Mouse (Mus musculus) small intestine, adult 2 months (tissue): ENCODE results near the gene Apba2. TPM values are rescaled to one million over a fixed set of nuclear protein-coding genes. Genes with fewer than 3 reads are reported as not detected.

Experiments
- H3K27ac ChIP-seq: fragments of 200-500 bp; 2 replicates; pipeline ENCODE4 v1.5.1; 2012; ENCODE audit warnings: low read depth, low read length, control low read depth, inconsistent platforms; ENCODE audit not compliant: insufficient read depth
- H3K27me3 ChIP-seq: fragments of 200-500 bp; 2 replicates; pipeline ENCODE4 v1.6.1; 2012; ENCODE audit warnings: mild to moderate bottlenecking, moderate library complexity, low read length, inconsistent platforms; ENCODE audit not compliant: control insufficient read depth, insufficient read depth
- H3K36me3 ChIP-seq: fragments of 200-500 bp; 2 replicates; pipeline ENCODE4 v1.6.1; 2012; ENCODE audit warnings: mild to moderate bottlenecking, low read length, control low read depth, inconsistent platforms; ENCODE audit not compliant: control insufficient read depth, insufficient read depth
- H3K4me1 ChIP-seq: fragments of 200-500 bp; 2 replicates; pipeline ENCODE4 v1.6.1; 2012; ENCODE audit warnings: low read length, inconsistent platforms, mixed read lengths; ENCODE audit not compliant: control insufficient read depth, insufficient read depth, insufficient read length
- H3K4me3 ChIP-seq: fragments of 200-500 bp; 2 replicates; pipeline ENCODE4 v1.5.1; 2012; ENCODE audit warnings: low read depth, mild to moderate bottlenecking, control low read depth, inconsistent platforms, low read length, moderate library complexity
- CTCF ChIP-seq: fragments of 200-500 bp; IDR thresholded peaks from 2 replicates; pipeline ENCODE4 v1.5.1; 2012; ENCODE audit warnings: low read depth, mild to moderate bottlenecking, control low read depth, inconsistent platforms, low read length, moderate library complexity, mixed read lengths; ENCODE audit not compliant: insufficient replicate concordance, insufficient read length; ENCODE audit errors: extremely low read depth
- POLR2A ChIP-seq: fragments of 200-500 bp; IDR thresholded peaks from 2 replicates; pipeline ENCODE4 v1.6.1; 2012; ENCODE audit warnings: low read depth, mild to moderate bottlenecking, control low read depth, inconsistent platforms, low read length, moderate library complexity
- WGBS: fragments of 180-500 bp; shearing (Covaris S2); methylation state at CpG from one replicate; pipeline ENCODE4 v1.1.7; 2018; 5-methylcytosine and 5-hydroxymethylcytosine counted together
- polyA plus RNA-seq: library from polyadenylated mRNA; depleted of rRNA; stranded (reverse); fragments of >200 nt; gene quantifications from 2 replicates; pipeline ENCODE4 v1.2.3, GENCODE M21; 2012

Apba2 gene
- polyA plus RNA-seq, 1 experiment = 3.0 TPM

DNA sequence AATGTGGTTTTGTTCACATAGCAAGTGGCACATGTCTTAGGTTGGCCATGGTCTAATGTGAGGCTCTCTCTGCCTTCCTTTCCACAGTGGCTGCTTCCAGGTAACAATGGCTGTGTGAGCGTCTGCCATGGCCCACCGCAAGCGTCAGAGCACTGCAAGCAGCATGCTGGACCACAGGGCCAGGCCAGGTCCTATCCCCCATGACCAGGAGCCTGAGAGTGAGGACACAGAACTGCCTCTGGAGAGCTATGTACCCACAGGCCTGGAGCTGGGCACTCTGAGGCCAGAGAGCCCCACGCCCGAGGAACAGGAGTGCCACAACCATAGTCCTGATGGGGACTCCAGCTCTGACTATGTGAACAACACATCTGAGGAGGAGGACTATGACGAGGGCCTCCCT is 193.4 kb downstream of the Apba2 start:
- no peak for TF ChIP-seq CTCF
- no peak for TF ChIP-seq POLR2A
- no peaks in the 10 kb centered on the region for H3K27me3 ChIP-seq
- WGBS = 86% methylated on average over 6 of the region's 6 CpGs
- H3K27ac ChIP-seq = no peak overlapping the region
- no peaks in the 10 kb centered on the region for H3K36me3 ChIP-seq
- no peaks in the 10 kb centered on the region for H3K4me1 ChIP-seq
- no peak overlapping the region for H3K4me3 ChIP-seq

DNA sequence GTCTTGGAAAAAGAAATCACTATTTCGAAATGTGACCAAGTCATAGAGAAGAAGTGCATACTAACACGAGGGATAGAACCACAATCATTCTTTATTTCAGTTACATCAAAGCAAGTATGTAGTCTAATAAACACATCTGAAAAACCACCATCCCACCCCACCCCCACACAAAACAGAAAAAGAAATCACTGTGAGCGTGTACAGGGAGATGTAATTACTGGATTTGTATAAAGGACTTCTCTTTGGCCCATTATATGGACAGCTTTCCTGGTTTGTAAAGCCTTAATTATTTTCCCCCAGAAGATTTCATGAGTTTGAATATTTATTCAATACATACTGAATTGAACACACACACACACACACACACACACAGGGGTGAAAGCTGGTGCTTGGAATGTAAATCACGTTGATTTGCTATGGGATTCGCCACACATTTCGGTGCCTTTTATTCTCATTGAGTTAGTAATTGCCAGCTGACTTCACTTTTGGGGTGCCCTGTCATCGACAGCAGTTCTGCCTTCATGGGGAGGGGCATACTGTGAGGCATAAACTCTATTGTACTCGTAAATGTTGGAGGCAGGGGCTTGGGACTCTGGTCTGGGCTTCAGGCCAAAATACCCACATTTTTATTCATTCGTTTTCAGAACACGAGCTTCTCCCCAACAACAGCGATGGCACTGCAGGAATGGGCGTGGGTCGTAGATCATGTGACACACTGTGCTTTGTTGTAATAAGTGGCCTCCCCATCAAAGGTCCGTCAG is 195.2 kb downstream of the Apba2 start:
- Histone ChIP-seq H3K27ac (no peak overlapping the region), H3K4me3 (no peak overlapping the region), H3K4me1 (no peaks in the 10 kb centered on the region), H3K36me3 (no peaks in the 10 kb centered on the region), H3K27me3 (no peaks in the 10 kb centered on the region)
- TF ChIP-seq POLR2A = no peak
- TF ChIP-seq CTCF = no peak
- 54% methylated on average over 14 of the region's 14 CpGs for WGBS

DNA sequence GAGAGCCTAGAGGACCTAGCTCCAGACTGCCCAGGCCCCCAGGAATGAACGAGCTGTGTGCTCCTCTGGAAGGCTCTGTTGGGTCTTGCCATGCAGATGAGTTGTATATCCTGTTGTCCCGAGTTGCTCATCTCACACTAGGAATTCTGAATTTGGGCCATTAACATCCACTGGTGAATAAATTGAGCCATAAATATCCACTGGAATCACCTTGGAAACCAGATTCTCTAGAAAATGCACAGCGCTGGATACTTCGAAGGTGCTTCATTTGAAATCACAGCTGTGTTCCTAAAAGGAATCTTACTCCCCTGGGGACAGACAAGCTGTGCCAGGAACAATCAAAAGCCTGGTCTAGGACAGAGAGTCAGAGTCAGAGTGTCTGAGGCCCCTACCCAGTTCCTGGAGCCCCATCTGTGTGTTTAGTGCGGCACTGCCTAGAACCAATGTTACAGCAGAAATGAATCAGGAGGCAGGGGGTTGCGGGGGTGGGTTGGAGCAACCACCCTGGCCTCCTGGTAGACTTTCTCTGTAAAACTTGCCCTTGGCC is 196.4 kb downstream of the Apba2 start:
- TF ChIP-seq CTCF = no peak
- Histone ChIP-seq H3K27me3 (no peaks in the 10 kb centered on the region), H3K27ac (no peak overlapping the region), H3K36me3 (no peaks in the 10 kb centered on the region), H3K4me1 (no peaks in the 10 kb centered on the region), H3K4me3 (no peak overlapping the region)
- 86% methylated on average over 6 of the region's 6 CpGs for WGBS

DNA sequence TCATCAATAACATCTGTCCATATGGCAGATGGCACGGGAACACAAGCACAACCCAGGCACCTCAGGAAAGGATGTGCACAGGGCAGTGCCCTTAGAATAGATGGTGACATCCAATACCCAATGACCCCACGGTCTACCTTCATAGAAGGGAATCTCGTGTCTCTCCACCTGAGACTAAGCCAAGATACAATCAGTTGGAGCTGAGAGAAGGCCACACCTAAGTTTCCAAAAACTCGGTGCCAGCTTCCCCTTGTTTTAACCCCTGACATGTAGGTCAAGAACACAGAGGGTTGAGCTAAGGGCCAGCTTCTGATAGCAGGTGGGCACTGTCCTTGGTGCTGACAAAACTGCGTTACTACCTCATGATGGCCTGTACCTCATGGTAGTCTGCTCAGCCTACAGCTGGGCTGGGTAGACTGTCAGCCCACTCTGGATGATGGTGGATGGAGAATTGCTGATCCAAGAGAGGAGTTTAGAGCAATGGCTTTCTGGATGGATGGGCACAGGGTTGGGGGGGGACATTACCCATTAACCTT is 202.6 kb downstream of the Apba2 start:
- no peak overlapping the region for H3K4me3 ChIP-seq
- 60% methylated on average over 5 of the region's 5 CpGs for WGBS
- TF ChIP-seq CTCF (no peak), POLR2A (no peak)
- H3K27me3 ChIP-seq = no peaks in the 10 kb centered on the region
- H3K4me1 ChIP-seq = no peaks in the 10 kb centered on the region
- H3K27ac ChIP-seq = no peak overlapping the region
- H3K36me3 ChIP-seq = no peaks in the 10 kb centered on the region

DNA sequence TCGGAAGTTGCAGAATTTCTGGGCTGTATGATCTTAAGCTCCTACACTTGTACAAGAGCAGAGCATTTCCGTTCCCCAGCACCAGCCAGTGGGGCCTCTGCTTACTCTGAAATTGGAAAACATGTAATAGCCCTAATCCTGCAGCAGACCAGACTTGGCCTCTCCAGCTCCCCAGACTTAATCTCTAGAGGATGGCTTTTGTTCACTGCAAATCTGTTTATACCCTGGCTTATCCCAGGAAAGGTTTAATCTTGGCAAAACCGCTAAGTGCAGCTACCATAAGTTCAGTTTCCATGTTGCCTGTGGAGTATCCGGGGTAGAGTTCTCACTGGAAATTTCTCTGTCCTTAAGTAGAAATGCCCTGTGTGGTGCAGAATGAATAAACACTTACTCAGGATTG is 206.7 kb downstream of the Apba2 start:
- no peaks in the 10 kb centered on the region for H3K27me3 ChIP-seq
- no peaks in the 10 kb centered on the region for H3K36me3 ChIP-seq
- TF ChIP-seq POLR2A = no peak
- TF ChIP-seq CTCF = no peak
- 84% methylated on average over 4 of the region's 4 CpGs for WGBS
- H3K4me3 ChIP-seq = no peak overlapping the region
- H3K27ac ChIP-seq = no peak overlapping the region
- H3K4me1 ChIP-seq = no peaks in the 10 kb centered on the region

DNA sequence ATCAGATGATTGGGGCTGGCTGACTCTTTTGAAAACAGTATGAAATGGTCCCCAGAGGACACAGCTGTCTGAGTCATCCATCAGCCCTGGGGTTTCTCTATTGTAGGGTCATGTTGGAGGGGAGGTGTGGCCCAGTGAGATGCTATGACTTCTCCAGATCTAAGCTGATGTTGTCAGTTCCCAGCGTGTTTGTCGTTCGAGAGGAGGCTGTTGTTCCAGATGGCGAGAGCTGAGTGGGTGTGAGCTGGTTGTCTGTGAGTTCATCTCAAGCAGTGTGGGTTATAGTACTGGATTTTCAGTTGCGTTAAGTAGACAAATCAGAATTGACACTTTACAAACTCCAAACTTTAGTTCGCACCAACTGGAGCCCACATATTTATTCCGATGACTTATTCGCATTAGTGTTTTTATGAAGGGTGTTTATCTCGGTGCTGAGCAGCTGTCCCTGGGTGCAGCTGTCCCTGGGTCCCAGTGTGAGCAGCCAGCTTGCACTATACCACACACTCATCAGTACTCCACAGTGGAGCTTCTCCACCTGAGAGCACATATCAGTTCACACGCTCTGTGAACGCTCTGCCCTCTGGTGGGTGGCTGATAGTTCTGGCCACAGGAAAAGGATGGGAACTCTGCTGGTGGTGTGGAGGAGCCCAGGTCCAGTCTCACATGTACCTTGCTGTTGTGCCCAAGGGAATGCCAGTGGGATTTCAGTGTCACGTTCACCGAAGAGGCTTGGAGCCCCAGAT is 208.2 kb downstream of the Apba2 start:
- Histone ChIP-seq H3K36me3 (no peaks in the 10 kb centered on the region), H3K27me3 (no peaks in the 10 kb centered on the region), H3K4me3 (no peak overlapping the region), H3K27ac (no peak overlapping the region), H3K4me1 (no peaks in the 10 kb centered on the region)
- WGBS = 80% methylated on average over 13 of the region's 13 CpGs
- TF ChIP-seq CTCF (no peak), POLR2A (no peak)

DNA sequence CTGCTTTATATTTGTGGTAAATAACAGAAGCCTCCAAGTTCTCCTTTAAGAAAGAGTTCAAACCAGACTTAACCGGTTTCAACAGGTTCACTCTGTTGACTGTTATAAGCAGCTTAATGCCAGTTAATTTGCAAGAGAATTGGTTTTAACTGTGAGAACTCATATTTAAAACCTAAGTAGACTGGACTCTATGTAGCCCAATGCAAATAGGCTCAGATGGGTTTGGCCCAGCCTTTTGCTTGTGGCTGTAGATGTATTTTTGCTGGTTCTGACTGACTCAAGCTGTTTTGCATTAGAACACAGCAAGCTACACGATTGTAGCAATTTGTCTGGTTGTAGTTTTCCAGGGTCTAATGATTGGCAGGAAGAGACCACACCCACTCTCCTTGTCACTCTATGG is 214.8 kb downstream of the Apba2 start:
- no peak overlapping the region for H3K27ac ChIP-seq
- H3K4me1 ChIP-seq = no peaks in the 10 kb centered on the region
- WGBS = 73% methylated on average over 2 of the region's 2 CpGs

More for the DNA sequence above, 214.8 kb downstream of the Apba2 start:
- H3K27me3 ChIP-seq = no peaks in the 10 kb centered on the region
- no peaks in the 10 kb centered on the region for H3K36me3 ChIP-seq
- no peak for TF ChIP-seq CTCF
- H3K4me3 ChIP-seq = no peak overlapping the region
